Mouse (Mus musculus) MEL (cell line): ENCODE measurements around the gene Mta3. TPM values are rescaled to one million over a fixed set of nuclear protein-coding genes. Genes with fewer than 3 reads are reported as not detected.

Experiments used
- DNase-seq: peaks from one replicate; pipeline ENCODE4 v3.0.0; 2011; ENCODE audit warnings: low read depth, low spot score
- H3K27ac ChIP-seq: 2 replicates; pipeline ENCODE4 v1.5.1; 2012; ENCODE audit warnings: low read depth, mild to moderate bottlenecking, control low read depth, low read length, moderate library complexity; ENCODE audit not compliant: control insufficient read depth
- H3K27me3 ChIP-seq, 2 experiments: fragments of 150-350 bp in 1 of 2; sonication (generic) in 1 of 2; 2 replicates each; pipeline ENCODE4 v1.6.1; 2012; ENCODE audit warnings: low read length in 2 of 2, mild to moderate bottlenecking in 2 of 2, improper control_type of control experiment in 1 of 2, moderate library complexity in 1 of 2; ENCODE audit not compliant: insufficient read depth in 2 of 2, control insufficient read depth in 1 of 2
- H3K36me3 ChIP-seq, 2 experiments: 2 replicates each; pipeline ENCODE4 v1.6.1; 2012 to 2014; ENCODE audit warnings: low read length in 2 of 2, improper control_type of control experiment in 1 of 2, inconsistent platforms in 1 of 2, mild to moderate bottlenecking in 1 of 2; ENCODE audit not compliant: insufficient read depth in 2 of 2, control insufficient read depth in 1 of 2
- H3K4me1 ChIP-seq, 2 experiments: fragments of 150-350 bp in 1 of 2; sonication (generic) in 1 of 2; 2 replicates each; pipeline ENCODE4 v1.6.1; 2012; ENCODE audit warnings: low read length in 2 of 2, improper control_type of control experiment in 1 of 2, mild to moderate bottlenecking in 1 of 2; ENCODE audit not compliant: insufficient read depth in 2 of 2, control insufficient read depth in 1 of 2
- H3K4me3 ChIP-seq, 2 experiments: fragments of 150-350 bp in 1 of 2; sonication (generic) in 1 of 2; 2 replicates each; pipeline ENCODE4 v1.5.1; 2012; ENCODE audit warnings: low read depth in 2 of 2, low read length in 2 of 2, mild to moderate bottlenecking in 2 of 2, moderate library complexity in 2 of 2, control low read depth in 1 of 2, improper control_type of control experiment in 1 of 2; ENCODE audit not compliant: control insufficient read depth in 1 of 2, insufficient read depth in 1 of 2
- H3K79me2 ChIP-seq: 2 replicates; pipeline ENCODE4 v1.6.1; 2012; ENCODE audit warnings: mild to moderate bottlenecking, low read length, moderate library complexity; ENCODE audit not compliant: control insufficient read depth, poor library complexity, insufficient read depth
- H3K9ac ChIP-seq: 2 replicates; pipeline ENCODE4 v1.6.1; 2012; ENCODE audit warnings: low read depth, mild to moderate bottlenecking, control low read depth, low read length, moderate library complexity; ENCODE audit not compliant: control insufficient read depth, poor library complexity, severe bottlenecking
- H3K9me3 ChIP-seq: fragments of 150-350 bp; sonication (generic); replicated peaks from 2 replicates; pipeline ENCODE4 v1.6.1; 2012; ENCODE audit warnings: mild to moderate bottlenecking, low read length, improper control_type of control experiment, moderate library complexity; ENCODE audit not compliant: insufficient read depth
- CTCF ChIP-seq, 3 experiments: IDR thresholded peaks in 2 of 3; conservative IDR thresholded peaks in 1 of 3; 2 replicates each; pipeline ENCODE4 v1.5.1; 2011 to 2012; ENCODE audit warnings: low read length in 3 of 3, low read depth in 2 of 3, mild to moderate bottlenecking in 2 of 3, improper control_type of control experiment in 1 of 3, inconsistent platforms in 1 of 3, mixed read lengths in 1 of 3, moderate library complexity in 1 of 3; ENCODE audit not compliant: control insufficient read depth in 1 of 3, insufficient read depth in 1 of 3, poor library complexity in 1 of 3, severe bottlenecking in 1 of 3
- EP300 ChIP-seq, 2 experiments: IDR thresholded peaks; 2 replicates each; pipeline ENCODE4 v1.6.1; 2011; ENCODE audit warnings: improper control_type of control experiment in 2 of 2, low read length in 2 of 2, low read depth in 1 of 2, mild to moderate bottlenecking in 1 of 2
- ETS1 ChIP-seq: IDR thresholded peaks from 2 replicates; pipeline ENCODE4 v1.6.1; 2012; ENCODE audit warnings: low read depth, mild to moderate bottlenecking, inconsistent platforms, low read length, improper control_type of control experiment, moderate library complexity
- GABPA ChIP-seq: IDR thresholded peaks from 2 replicates; pipeline ENCODE4 v1.6.1; 2012; ENCODE audit warnings: low read depth, mild to moderate bottlenecking, inconsistent platforms, low read length, improper control_type of control experiment, moderate library complexity
- GATA1 ChIP-seq: IDR thresholded peaks from 2 replicates; pipeline ENCODE4 v1.6.1; 2011; ENCODE audit warnings: low read depth, low read length, improper control_type of control experiment
- JUND ChIP-seq: IDR thresholded peaks from 2 replicates; pipeline ENCODE4 v1.6.1; 2011; ENCODE audit warnings: low read depth, mild to moderate bottlenecking, improper control_type of control experiment, low read length
- MAZ ChIP-seq: IDR thresholded peaks from 2 replicates; pipeline ENCODE4 v1.6.1; 2012; ENCODE audit warnings: low read depth, mild to moderate bottlenecking, inconsistent platforms, low read length, improper control_type of control experiment
- MEF2A ChIP-seq: IDR thresholded peaks from 2 replicates; pipeline ENCODE4 v1.6.1; 2014; ENCODE audit warnings: low read depth, mild to moderate bottlenecking, inconsistent platforms, low read length, improper control_type of control experiment; ENCODE audit not compliant: poor library complexity, insufficient replicate concordance, severe bottlenecking; ENCODE audit errors: extremely low read depth
- MXI1 ChIP-seq: IDR thresholded peaks from 2 replicates; pipeline ENCODE4 v1.6.1; 2011; ENCODE audit warnings: mild to moderate bottlenecking, low read depth, low read length, improper control_type of control experiment
- NELFE ChIP-seq: IDR thresholded peaks from 2 replicates; pipeline ENCODE4 v1.6.1; 2011; ENCODE audit warnings: low read depth, low read length, improper control_type of control experiment
- RCOR1 ChIP-seq: IDR thresholded peaks from 2 replicates; pipeline ENCODE4 v1.6.1; 2012; ENCODE audit warnings: low read depth, mild to moderate bottlenecking, inconsistent platforms, low read length, improper control_type of control experiment
- SIN3A ChIP-seq: IDR thresholded peaks from 2 replicates; pipeline ENCODE4 v1.6.1; 2012; ENCODE audit warnings: low read length, improper control_type of control experiment, inconsistent platforms
- TAL1 ChIP-seq: IDR thresholded peaks from 2 replicates; pipeline ENCODE4 v1.6.1; 2012; ENCODE audit warnings: mild to moderate bottlenecking, inconsistent platforms, low read length, moderate library complexity, mixed read lengths
- UBTF ChIP-seq: IDR thresholded peaks from 2 replicates; pipeline ENCODE4 v1.6.1; 2012; ENCODE audit warnings: low read depth, mild to moderate bottlenecking, inconsistent platforms, low read length, improper control_type of control experiment, moderate library complexity, borderline replicate concordance; ENCODE audit not compliant: insufficient read depth
- USF1 ChIP-seq: IDR thresholded peaks from 2 replicates; pipeline ENCODE4 v1.6.1; 2014; ENCODE audit warnings: low read depth, mild to moderate bottlenecking, inconsistent platforms, low read length, improper control_type of control experiment, moderate library complexity
- USF2 ChIP-seq, 2 experiments: IDR thresholded peaks; 2 replicates each; pipeline ENCODE4 v1.6.1; 2011 to 2012; ENCODE audit warnings: improper control_type of control experiment in 2 of 2, low read length in 2 of 2, borderline replicate concordance in 1 of 2, inconsistent platforms in 1 of 2, low read depth in 1 of 2, mild to moderate bottlenecking in 1 of 2; ENCODE audit not compliant: insufficient read depth in 1 of 2
- ZMIZ1 ChIP-seq: IDR thresholded peaks from 2 replicates; pipeline ENCODE4 v1.6.1; 2012; ENCODE audit warnings: low read depth, mild to moderate bottlenecking, inconsistent platforms, low read length, improper control_type of control experiment, moderate library complexity
- ZNF384 ChIP-seq: IDR thresholded peaks from 2 replicates; pipeline ENCODE4 v1.6.1; 2012; ENCODE audit warnings: low read depth, mild to moderate bottlenecking, inconsistent platforms, low read length, improper control_type of control experiment
- polyA plus RNA-seq, 2 experiments: library from polyadenylated mRNA; stranded (reverse) in 1 of 2; unstranded in 1 of 2; fragments of >175 nt in 1 of 2; fragments of >200 nt in 1 of 2; gene quantifications; 2 replicates each; pipeline versions ENCODE4 v1.2.1 to v1.2.4; 2012; ENCODE audit warnings: low replicate concordance in 2 of 2, low read depth in 1 of 2; ENCODE audit not compliant: insufficient read length in 2 of 2, insufficient read depth in 1 of 2, missing spikeins in 1 of 2
- total RNA-seq: library from RNA; depleted of rRNA; stranded (reverse); fragments of 300-350 nt; gene quantifications from 2 replicates; pipeline ENCODE4 v1.2.3, GENCODE M21; 2012

The Mta3 gene
- total and polyA plus RNA-seq, 3 experiments, result 28.8 to 58.2 TPM; not detected in 1

DNA sequence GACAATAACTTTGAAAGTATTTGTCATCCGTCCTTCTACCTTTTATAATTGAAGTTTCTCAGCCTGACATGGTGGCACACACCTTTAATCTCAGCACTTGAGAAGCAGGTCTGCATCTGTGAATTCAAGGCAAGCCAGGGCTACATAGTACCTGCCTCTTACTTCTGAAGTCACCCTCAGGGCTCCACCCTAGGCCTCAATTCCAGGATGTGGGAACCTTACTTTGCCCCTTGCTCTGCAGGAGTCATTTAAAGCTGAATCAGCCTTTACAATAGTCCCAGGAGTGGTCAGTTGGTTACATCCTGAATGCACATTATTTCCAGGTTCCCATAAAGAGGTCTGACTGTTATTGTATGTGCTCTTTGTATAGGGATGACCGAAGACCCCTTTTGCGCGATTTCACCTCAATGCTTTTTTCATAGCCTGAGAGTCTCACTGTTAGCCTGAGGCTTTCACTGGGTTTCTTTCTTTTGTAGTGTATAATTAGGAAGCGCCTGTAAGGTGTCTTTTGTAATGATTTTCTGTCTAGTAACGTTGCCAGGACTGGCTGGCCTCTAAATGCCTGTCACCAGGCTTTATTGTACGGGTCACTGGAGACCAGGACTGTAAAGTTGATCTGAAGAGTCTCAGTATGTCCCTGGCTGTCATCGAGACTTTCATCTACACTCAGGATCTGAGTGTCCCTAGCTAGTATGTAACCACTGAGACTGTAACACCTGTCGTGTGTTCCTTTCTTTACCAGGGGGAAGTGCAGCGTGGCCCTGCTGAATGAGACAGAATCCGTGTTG, 47.3 kb downstream of the Mta3 start:
- TF ChIP-seq CTCF (IDR thresholded peaks at IDR 0.05 in 2 of 3, conservative IDR thresholded peaks at IDR 0.05 in 1 of 3; ENCODE audit: control insufficient read depth in 1 of 3, insufficient read depth in 1 of 3, low read depth in 2 of 3, low read length in 3 of 3, poor library complexity in 1 of 3, severe bottlenecking in 1 of 3), result no peak
- no peak for TF ChIP-seq JUND
- TF ChIP-seq, all 39 proteins: peak for 0
- Histone ChIP-seq H3K4me1 (no peaks in the 10 kb centered on the region), H3K79me2 (no peaks in the 10 kb centered on the region), H3K27me3 (no peaks in the 10 kb centered on the region), H3K9ac (no peak overlapping the region), H3K36me3 (peaks cover 0 to 5% of the 10 kb centered on the region in 2 experiments; a peak in 2 of 4 replicates), H3K27ac (no peak overlapping the region), H3K4me3 (no peak overlapping the region), H3K9me3 (no peaks in the 10 kb centered on the region)
- no peak for DNase-seq

DNA sequence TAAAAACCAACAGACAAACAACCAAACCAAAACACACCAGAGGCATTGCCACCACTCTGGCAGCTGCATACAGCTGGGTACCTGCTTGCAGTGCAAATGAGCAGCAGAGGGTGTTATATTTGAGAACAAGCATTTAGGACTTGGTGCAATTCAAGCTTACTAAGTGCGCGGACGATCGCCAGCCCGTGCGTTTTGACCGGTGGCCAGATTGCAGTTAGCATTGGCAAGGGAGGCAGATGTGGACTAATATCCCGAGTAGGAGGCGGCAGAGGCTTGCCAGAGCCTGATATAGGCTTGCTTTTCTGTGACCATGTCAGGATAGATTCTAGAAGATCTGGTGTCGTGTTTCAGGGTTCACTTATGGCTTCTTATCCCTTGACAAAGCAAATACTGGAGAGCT, 52.1 kb downstream of the Mta3 start:
- no peaks in the 10 kb centered on the region for H3K79me2 ChIP-seq
- H3K4me3 ChIP-seq, result no peak overlapping the region
- TF ChIP-seq GABPA, result no peak
- TF ChIP-seq RCOR1, result no peak
- TF ChIP-seq MEF2A, result no peak
- no peak for TF ChIP-seq UBTF
- no peak for TF ChIP-seq TAL1
- TF ChIP-seq GATA1, result no peak
- no peak for TF ChIP-seq EP300 (IDR thresholded peaks at IDR 0.05; ENCODE audit: low read depth in 1 of 2, low read length in 2 of 2)
- no peak for TF ChIP-seq ZNF384
- TF ChIP-seq MXI1, result no peak
- TF ChIP-seq ETS1, result no peak
- TF ChIP-seq USF2 (IDR thresholded peaks at IDR 0.05; ENCODE audit: borderline replicate concordance in 1 of 2, insufficient read depth in 1 of 2, low read depth in 1 of 2, low read length in 2 of 2), result no peak
- no peak for TF ChIP-seq ZMIZ1
- no peak for TF ChIP-seq MAZ
- TF ChIP-seq NELFE, result no peak
- TF ChIP-seq USF1, result no peak
- no peak for TF ChIP-seq SIN3A
- no peak overlapping the region for H3K9ac ChIP-seq
- H3K4me1 ChIP-seq, result no peaks in the 10 kb centered on the region
- no peak for DNase-seq
- no peak overlapping the region for H3K27ac ChIP-seq
- H3K36me3 ChIP-seq, result 0 out of 4 replicates have a peak, but pooled peaks cover 0 to 2% of the 10 kb centered on the region in 2 experiments
- H3K9me3 ChIP-seq, result no peaks in the 10 kb centered on the region
- no peaks in the 10 kb centered on the region for H3K27me3 ChIP-seq
